Mouse (Mus musculus): Measurements from ENCODE around the gene Tmem120a. TPM values are rescaled to one million over a fixed set of nuclear protein-coding genes. Genes with fewer than 3 reads are reported as not detected.

Tmem120a gene
- polyA plus RNA-seq, 1 experiment from 2014 or later, result 127 TPM

DNA sequence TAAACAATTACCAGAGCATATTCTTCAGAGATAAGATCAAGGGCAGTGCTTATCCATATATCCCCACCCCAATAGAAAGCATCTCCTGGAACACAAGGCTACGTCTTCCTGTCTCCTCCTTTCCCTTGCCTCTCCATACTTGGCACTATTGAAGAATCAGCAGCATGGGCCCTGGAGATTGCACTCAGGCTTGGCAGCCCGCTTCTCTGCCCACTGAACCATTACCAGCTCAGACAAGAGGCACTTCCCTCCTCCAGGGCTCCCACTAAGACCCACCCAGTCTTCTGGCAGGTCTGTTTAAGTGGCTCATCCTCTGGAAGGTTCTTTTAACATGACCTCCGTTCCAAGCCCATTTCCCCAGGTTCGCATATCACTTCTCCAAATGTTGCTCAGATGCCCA is 32.3 kb upstream of the Tmem120a start:
- 71% methylated on average over 4 of the region's 4 CpGs for WGBS
- TF ChIP-seq CTCF (IDR thresholded peaks at IDR 0.05; ENCODE audit: low read depth), result no peak
- Histone ChIP-seq H3K27me3 (replicated peaks; ENCODE audit: control insufficient read depth, insufficient read depth, low read length) (no peaks in the 10 kb centered on the region), H3K9ac (ENCODE audit: low read depth, low read length) (no peak overlapping the region), H3K9me3 (ENCODE audit: control insufficient read depth) (no peaks in the 10 kb centered on the region), H3K4me2 (replicated peaks; ENCODE audit: low read depth) (no peak overlapping the region), H3K4me3 (ENCODE audit: low read depth, low read length) (no peak overlapping the region), H3K4me1 (replicated peaks; ENCODE audit: control insufficient read depth, insufficient read depth, low read length) (peaks cover 5% of the 10 kb centered on the region), H3K36me3 (ENCODE audit: control insufficient read depth, insufficient read depth) (no peaks in the 10 kb centered on the region), H3K27ac (ENCODE audit: low read depth, low read length) (no peak overlapping the region)
- no peak for ATAC-seq

DNA sequence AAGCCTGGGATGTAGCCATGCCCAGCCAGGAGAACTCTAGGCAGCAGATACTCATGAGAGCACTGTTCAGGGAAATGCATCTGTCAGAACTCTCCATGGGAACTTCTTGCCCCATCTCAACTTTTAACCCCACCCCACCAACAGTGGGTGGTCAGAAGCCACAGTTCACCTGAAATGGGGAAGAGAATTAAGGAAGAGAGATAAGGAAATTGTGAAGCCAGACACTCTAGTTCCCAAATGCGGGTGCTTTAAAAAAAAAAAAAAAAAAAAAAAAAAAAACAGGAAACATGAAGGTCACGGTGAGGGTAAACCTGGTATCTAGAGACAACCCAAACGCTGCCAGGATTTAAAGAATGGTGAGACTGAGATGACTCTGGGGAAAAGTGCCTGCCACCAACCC is 28.3 kb upstream of the Tmem120a start:
- no peaks in the 10 kb centered on the region for H3K36me3 ChIP-seq (ENCODE audit: control insufficient read depth, insufficient read depth)
- H3K4me2 ChIP-seq (replicated peaks; ENCODE audit: low read depth), result no peak overlapping the region
- no peak overlapping the region for H3K27ac ChIP-seq (ENCODE audit: low read depth, low read length)
- no peak for ATAC-seq
- TF ChIP-seq CTCF (IDR thresholded peaks at IDR 0.05; ENCODE audit: low read depth), result no peak
- H3K9ac ChIP-seq (ENCODE audit: low read depth, low read length), result no peak overlapping the region
- peaks cover 3% of the 10 kb centered on the region for H3K4me1 ChIP-seq (replicated peaks; ENCODE audit: control insufficient read depth, insufficient read depth, low read length)
- H3K9me3 ChIP-seq (ENCODE audit: control insufficient read depth), result no peaks in the 10 kb centered on the region
- 31% methylated on average over 3 of the region's 3 CpGs for WGBS
- H3K4me3 ChIP-seq (ENCODE audit: low read depth, low read length), result no peak overlapping the region
- H3K27me3 ChIP-seq (replicated peaks; ENCODE audit: control insufficient read depth, insufficient read depth, low read length), result no peaks in the 10 kb centered on the region

DNA sequence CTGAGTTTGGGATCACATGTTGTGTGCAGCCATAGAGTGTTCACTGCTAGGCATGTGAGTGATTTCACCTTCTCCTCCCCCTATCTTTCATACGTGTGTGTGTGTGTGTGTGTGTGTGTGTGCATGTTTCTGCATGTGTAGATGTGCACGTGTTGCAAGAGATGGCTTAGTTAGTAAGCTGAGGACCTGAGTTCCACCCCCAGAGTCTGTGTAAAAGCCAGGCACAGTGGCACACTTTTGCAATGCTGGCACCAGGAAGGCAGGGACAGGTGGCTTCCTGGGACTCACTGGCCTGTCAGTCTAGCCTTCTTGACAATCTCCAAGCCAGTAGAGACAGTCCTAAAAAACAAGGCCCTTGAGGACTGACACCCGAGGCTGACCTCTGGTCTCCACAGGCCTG is 20.7 kb upstream of the Tmem120a start:
- WGBS, result 61% methylated on average over 3 of the region's 3 CpGs
- TF ChIP-seq CTCF (IDR thresholded peaks at IDR 0.05; ENCODE audit: low read depth), result no peak
- no peak overlapping the region for H3K4me2 ChIP-seq (replicated peaks; ENCODE audit: low read depth)

DNA sequence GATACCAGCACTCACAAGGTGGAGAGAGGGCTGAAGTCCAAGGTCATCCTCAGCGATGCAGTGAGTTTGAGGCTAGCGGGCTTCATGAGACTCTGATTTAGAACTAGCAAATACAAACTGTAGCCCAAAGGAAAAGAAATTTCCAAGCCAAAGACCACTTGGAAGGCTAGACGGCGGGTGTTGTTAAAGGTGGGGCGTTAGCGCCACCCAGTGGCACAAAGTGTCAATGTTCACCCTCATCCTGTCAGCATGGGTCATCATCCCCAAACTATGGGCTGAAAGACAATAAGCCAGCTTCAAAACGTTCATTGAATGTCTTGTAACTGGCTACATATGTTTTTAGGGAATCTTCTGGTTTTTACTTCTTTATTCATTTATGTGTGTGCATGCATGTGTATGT is 19.3 kb upstream of the Tmem120a start:
- WGBS, result 5% methylated on average over 7 of the region's 7 CpGs
- no peak overlapping the region for H3K27ac ChIP-seq (ENCODE audit: low read depth, low read length)
- no peak for ATAC-seq

More for the DNA sequence above, 20.7 kb upstream of the Tmem120a start:
- ATAC-seq, result no peak
- Histone ChIP-seq H3K4me1 (replicated peaks; ENCODE audit: control insufficient read depth, insufficient read depth, low read length) (no peaks in the 10 kb centered on the region), H3K36me3 (ENCODE audit: control insufficient read depth, insufficient read depth) (no peaks in the 10 kb centered on the region), H3K4me3 (ENCODE audit: low read depth, low read length) (no peak overlapping the region), H3K27ac (ENCODE audit: low read depth, low read length) (no peak overlapping the region), H3K27me3 (replicated peaks; ENCODE audit: control insufficient read depth, insufficient read depth, low read length) (no peaks in the 10 kb centered on the region), H3K9me3 (ENCODE audit: control insufficient read depth) (no peaks in the 10 kb centered on the region), H3K9ac (ENCODE audit: low read depth, low read length) (no peak overlapping the region)

DNA sequence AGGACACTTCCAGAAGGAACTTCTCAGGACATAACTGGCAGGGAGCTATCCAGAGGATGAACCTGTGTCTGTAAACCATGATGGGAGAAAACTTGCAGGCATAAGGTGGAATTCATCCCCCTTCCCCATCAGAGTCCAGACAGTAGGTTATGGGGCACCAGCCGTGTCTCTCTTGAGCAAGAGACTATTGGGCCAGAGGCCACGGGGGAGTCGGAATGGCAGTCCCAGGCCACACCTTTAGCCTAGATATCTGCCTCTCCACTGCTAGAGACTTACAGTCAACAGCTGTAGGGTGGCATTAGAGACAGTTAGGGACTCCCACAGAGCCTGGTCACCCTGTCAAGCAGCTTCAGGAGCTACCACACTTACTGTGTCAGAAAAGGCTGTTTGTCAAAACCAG is 17.6 kb upstream of the Tmem120a start:
- Histone ChIP-seq H3K4me3 (ENCODE audit: low read depth, low read length) (no peak overlapping the region), H3K27me3 (replicated peaks; ENCODE audit: control insufficient read depth, insufficient read depth, low read length) (no peaks in the 10 kb centered on the region), H3K27ac (ENCODE audit: low read depth, low read length) (no peak overlapping the region), H3K9ac (ENCODE audit: low read depth, low read length) (no peak overlapping the region), H3K4me2 (replicated peaks; ENCODE audit: low read depth) (no peak overlapping the region), H3K36me3 (ENCODE audit: control insufficient read depth, insufficient read depth) (no peaks in the 10 kb centered on the region), H3K9me3 (ENCODE audit: control insufficient read depth) (no peaks in the 10 kb centered on the region), H3K4me1 (replicated peaks; ENCODE audit: control insufficient read depth, insufficient read depth, low read length) (no peaks in the 10 kb centered on the region)
- 39% methylated on average over 3 of the region's 3 CpGs for WGBS
- no peak for ATAC-seq
- no peak for TF ChIP-seq CTCF (IDR thresholded peaks at IDR 0.05; ENCODE audit: low read depth)

More for the DNA sequence above, 19.3 kb upstream of the Tmem120a start:
- no peak overlapping the region for H3K9ac ChIP-seq (ENCODE audit: low read depth, low read length)
- H3K4me1 ChIP-seq (replicated peaks; ENCODE audit: control insufficient read depth, insufficient read depth, low read length), result no peaks in the 10 kb centered on the region
- no peaks in the 10 kb centered on the region for H3K9me3 ChIP-seq (ENCODE audit: control insufficient read depth)
- no peaks in the 10 kb centered on the region for H3K27me3 ChIP-seq (replicated peaks; ENCODE audit: control insufficient read depth, insufficient read depth, low read length)
- no peak overlapping the region for H3K4me2 ChIP-seq (replicated peaks; ENCODE audit: low read depth)
- no peak overlapping the region for H3K4me3 ChIP-seq (ENCODE audit: low read depth, low read length)
- peak; percentile 93 for TF ChIP-seq CTCF (IDR thresholded peaks at IDR 0.05; ENCODE audit: low read depth)
- H3K36me3 ChIP-seq (ENCODE audit: control insufficient read depth, insufficient read depth), result no peaks in the 10 kb centered on the region

DNA sequence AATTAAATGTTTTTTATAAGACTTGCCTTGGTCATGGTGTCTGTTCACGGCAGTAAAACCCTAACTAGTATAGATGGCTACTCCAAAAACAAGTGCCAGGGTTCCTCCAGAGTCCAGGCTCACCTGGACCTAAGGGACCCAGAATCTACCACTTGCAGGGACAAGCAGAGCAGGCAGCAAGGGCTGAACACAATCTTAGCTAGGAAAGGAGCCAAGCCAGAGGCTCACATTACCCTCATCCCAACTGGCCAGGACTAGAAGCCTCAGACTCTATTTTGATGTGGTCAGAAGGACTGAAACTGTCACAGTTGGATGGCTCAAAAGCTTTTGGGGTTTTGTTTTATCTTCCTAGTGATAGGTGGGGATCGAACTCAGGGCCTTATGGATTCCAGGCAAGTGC is 7.3 kb upstream of the Tmem120a start:
- WGBS, result 78% methylated on average over 2 of the region's 2 CpGs
- no peak overlapping the region for H3K4me2 ChIP-seq (replicated peaks; ENCODE audit: low read depth)
- no peaks in the 10 kb centered on the region for H3K27me3 ChIP-seq (replicated peaks; ENCODE audit: control insufficient read depth, insufficient read depth, low read length)
- H3K27ac ChIP-seq (ENCODE audit: low read depth, low read length), result no peak overlapping the region
- no peak for TF ChIP-seq CTCF (IDR thresholded peaks at IDR 0.05; ENCODE audit: low read depth)
- H3K4me3 ChIP-seq (ENCODE audit: low read depth, low read length), result no peak overlapping the region
- no peaks in the 10 kb centered on the region for H3K4me1 ChIP-seq (replicated peaks; ENCODE audit: control insufficient read depth, insufficient read depth, low read length)
- H3K9me3 ChIP-seq (ENCODE audit: control insufficient read depth), result no peaks in the 10 kb centered on the region; the same call in 1 of the 2 replicates
- ATAC-seq, result no peak
- H3K36me3 ChIP-seq (ENCODE audit: control insufficient read depth, insufficient read depth), result no peaks in the 10 kb centered on the region
- H3K9ac ChIP-seq (ENCODE audit: low read depth, low read length), result no peak overlapping the region

DNA sequence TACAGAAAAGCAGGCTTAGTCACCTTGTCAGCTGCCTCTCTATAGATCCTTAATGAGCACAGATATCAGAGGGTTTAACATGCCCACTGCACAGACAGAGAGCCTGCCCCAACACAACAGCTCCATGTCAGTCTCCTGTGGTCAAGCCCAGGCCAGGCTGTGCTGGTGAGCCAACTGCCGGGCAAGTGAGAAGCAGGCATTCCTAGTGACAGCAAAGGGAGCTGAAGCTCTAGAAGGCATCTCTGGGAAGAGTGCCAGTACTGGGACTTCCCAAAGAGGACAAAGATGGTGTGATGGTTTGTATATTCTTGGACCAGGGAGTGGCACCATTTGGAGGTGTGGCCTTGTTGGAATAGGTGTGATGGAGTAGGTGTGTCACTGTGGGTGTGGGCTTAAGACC is 6.8 kb upstream of the Tmem120a start:
- no peaks in the 10 kb centered on the region for H3K27me3 ChIP-seq (replicated peaks; ENCODE audit: control insufficient read depth, insufficient read depth, low read length)
- H3K27ac ChIP-seq (ENCODE audit: low read depth, low read length), result no peak overlapping the region
- no peaks in the 10 kb centered on the region; the same call in 1 of the 2 replicates for H3K9me3 ChIP-seq (ENCODE audit: control insufficient read depth)
- TF ChIP-seq CTCF (IDR thresholded peaks at IDR 0.05; ENCODE audit: low read depth), result no peak
- no peak overlapping the region for H3K4me2 ChIP-seq (replicated peaks; ENCODE audit: low read depth)
- no peak for ATAC-seq
- H3K36me3 ChIP-seq (ENCODE audit: control insufficient read depth, insufficient read depth), result no peaks in the 10 kb centered on the region
- no peak overlapping the region for H3K9ac ChIP-seq (ENCODE audit: low read depth, low read length)
- WGBS, result 80% methylated on average over 1 of the region's 1 CpGs
- no peak overlapping the region for H3K4me3 ChIP-seq (ENCODE audit: low read depth, low read length)
- H3K4me1 ChIP-seq (replicated peaks; ENCODE audit: control insufficient read depth, insufficient read depth, low read length), result no peaks in the 10 kb centered on the region

Measured in intestine, postnatal 0 days (tissue).